Mouse (Mus musculus) MEL (cell line): ENCODE results near the gene Ambra1. TPM values are rescaled to one million over a fixed set of nuclear protein-coding genes. Genes with fewer than 3 reads are reported as not detected.
A peak's percentile ranks its signal among the peaks of the same experiment; 100 is the strongest.

Source experiments
- DNase-seq: peaks from one replicate; pipeline ENCODE4 v3.0.0; 2011; ENCODE audit warnings: low read depth, low spot score
- H3K27ac ChIP-seq: 2 replicates; pipeline ENCODE4 v1.5.1; 2012; ENCODE audit warnings: low read depth, mild to moderate bottlenecking, control low read depth, low read length, moderate library complexity; ENCODE audit not compliant: control insufficient read depth
- H3K27me3 ChIP-seq, 2 experiments: fragments of 150-350 bp in 1 of 2; sonication (generic) in 1 of 2; 2 replicates each; pipeline ENCODE4 v1.6.1; 2012; ENCODE audit warnings: low read length in 2 of 2, mild to moderate bottlenecking in 2 of 2, improper control_type of control experiment in 1 of 2, moderate library complexity in 1 of 2; ENCODE audit not compliant: insufficient read depth in 2 of 2, control insufficient read depth in 1 of 2
- H3K36me3 ChIP-seq, 2 experiments: 2 replicates each; pipeline ENCODE4 v1.6.1; 2012 to 2014; ENCODE audit warnings: low read length in 2 of 2, improper control_type of control experiment in 1 of 2, inconsistent platforms in 1 of 2, mild to moderate bottlenecking in 1 of 2; ENCODE audit not compliant: insufficient read depth in 2 of 2, control insufficient read depth in 1 of 2
- H3K4me1 ChIP-seq, 2 experiments: fragments of 150-350 bp in 1 of 2; sonication (generic) in 1 of 2; 2 replicates each; pipeline ENCODE4 v1.6.1; 2012; ENCODE audit warnings: low read length in 2 of 2, improper control_type of control experiment in 1 of 2, mild to moderate bottlenecking in 1 of 2; ENCODE audit not compliant: insufficient read depth in 2 of 2, control insufficient read depth in 1 of 2
- H3K4me3 ChIP-seq, 2 experiments: fragments of 150-350 bp in 1 of 2; sonication (generic) in 1 of 2; 2 replicates each; pipeline ENCODE4 v1.5.1; 2012; ENCODE audit warnings: low read depth in 2 of 2, low read length in 2 of 2, mild to moderate bottlenecking in 2 of 2, moderate library complexity in 2 of 2, control low read depth in 1 of 2, improper control_type of control experiment in 1 of 2; ENCODE audit not compliant: control insufficient read depth in 1 of 2, insufficient read depth in 1 of 2
- H3K79me2 ChIP-seq: 2 replicates; pipeline ENCODE4 v1.6.1; 2012; ENCODE audit warnings: mild to moderate bottlenecking, low read length, moderate library complexity; ENCODE audit not compliant: control insufficient read depth, poor library complexity, insufficient read depth
- H3K9ac ChIP-seq: 2 replicates; pipeline ENCODE4 v1.6.1; 2012; ENCODE audit warnings: low read depth, mild to moderate bottlenecking, control low read depth, low read length, moderate library complexity; ENCODE audit not compliant: control insufficient read depth, poor library complexity, severe bottlenecking
- H3K9me3 ChIP-seq: fragments of 150-350 bp; sonication (generic); replicated peaks from 2 replicates; pipeline ENCODE4 v1.6.1; 2012; ENCODE audit warnings: mild to moderate bottlenecking, low read length, improper control_type of control experiment, moderate library complexity; ENCODE audit not compliant: insufficient read depth
- BHLHE40 ChIP-seq: IDR thresholded peaks from 2 replicates; pipeline ENCODE4 v1.6.1; 2012; ENCODE audit warnings: low read depth, mild to moderate bottlenecking, inconsistent platforms, low read length, improper control_type of control experiment, borderline replicate concordance
- CHD1 ChIP-seq: IDR thresholded peaks from 2 replicates; pipeline ENCODE4 v1.6.1; 2012; ENCODE audit warnings: low read depth, mild to moderate bottlenecking, inconsistent platforms, low read length, improper control_type of control experiment
- CTCF ChIP-seq, 3 experiments: IDR thresholded peaks in 2 of 3; conservative IDR thresholded peaks in 1 of 3; 2 replicates each; pipeline ENCODE4 v1.5.1; 2011 to 2012; ENCODE audit warnings: low read length in 3 of 3, low read depth in 2 of 3, mild to moderate bottlenecking in 2 of 3, improper control_type of control experiment in 1 of 3, inconsistent platforms in 1 of 3, mixed read lengths in 1 of 3, moderate library complexity in 1 of 3; ENCODE audit not compliant: control insufficient read depth in 1 of 3, insufficient read depth in 1 of 3, poor library complexity in 1 of 3, severe bottlenecking in 1 of 3
- EP300 ChIP-seq, 2 experiments: IDR thresholded peaks; 2 replicates each; pipeline ENCODE4 v1.6.1; 2011; ENCODE audit warnings: improper control_type of control experiment in 2 of 2, low read length in 2 of 2, low read depth in 1 of 2, mild to moderate bottlenecking in 1 of 2
- ETS1 ChIP-seq: IDR thresholded peaks from 2 replicates; pipeline ENCODE4 v1.6.1; 2012; ENCODE audit warnings: low read depth, mild to moderate bottlenecking, inconsistent platforms, low read length, improper control_type of control experiment, moderate library complexity
- HCFC1 ChIP-seq: IDR thresholded peaks from 2 replicates; pipeline ENCODE4 v1.6.1; 2012; ENCODE audit warnings: low read depth, mild to moderate bottlenecking, inconsistent platforms, low read length, improper control_type of control experiment, moderate library complexity
- MAX ChIP-seq: IDR thresholded peaks from 2 replicates; pipeline ENCODE4 v1.6.1; 2011; ENCODE audit warnings: low read length, improper control_type of control experiment
- MAZ ChIP-seq: IDR thresholded peaks from 2 replicates; pipeline ENCODE4 v1.6.1; 2012; ENCODE audit warnings: low read depth, mild to moderate bottlenecking, inconsistent platforms, low read length, improper control_type of control experiment
- MEF2A ChIP-seq: IDR thresholded peaks from 2 replicates; pipeline ENCODE4 v1.6.1; 2014; ENCODE audit warnings: low read depth, mild to moderate bottlenecking, inconsistent platforms, low read length, improper control_type of control experiment; ENCODE audit not compliant: poor library complexity, insufficient replicate concordance, severe bottlenecking; ENCODE audit errors: extremely low read depth
- MXI1 ChIP-seq: IDR thresholded peaks from 2 replicates; pipeline ENCODE4 v1.6.1; 2011; ENCODE audit warnings: mild to moderate bottlenecking, low read depth, low read length, improper control_type of control experiment
- MYB ChIP-seq: IDR thresholded peaks from 2 replicates; pipeline ENCODE4 v1.6.1; 2011; ENCODE audit warnings: mild to moderate bottlenecking, low read depth, low read length, improper control_type of control experiment
- NELFE ChIP-seq: IDR thresholded peaks from 2 replicates; pipeline ENCODE4 v1.6.1; 2011; ENCODE audit warnings: low read depth, low read length, improper control_type of control experiment
- NRF1 ChIP-seq: IDR thresholded peaks from 2 replicates; pipeline ENCODE4 v1.6.1; 2014; ENCODE audit warnings: low read depth, mild to moderate bottlenecking, inconsistent platforms, low read length, improper control_type of control experiment, moderate library complexity; ENCODE audit not compliant: poor library complexity, insufficient read depth, severe bottlenecking
- POLR2AphosphoS5 ChIP-seq: IDR thresholded peaks from 2 replicates; pipeline ENCODE4 v1.6.1; 2012; ENCODE audit warnings: low read depth, borderline replicate concordance, mild to moderate bottlenecking, inconsistent platforms, low read length, moderate library complexity, mixed read lengths
- RAD21 ChIP-seq: IDR thresholded peaks from 2 replicates; pipeline ENCODE4 v1.6.1; 2011; ENCODE audit warnings: mild to moderate bottlenecking, low read depth, low read length, improper control_type of control experiment
- RCOR1 ChIP-seq: IDR thresholded peaks from 2 replicates; pipeline ENCODE4 v1.6.1; 2012; ENCODE audit warnings: low read depth, mild to moderate bottlenecking, inconsistent platforms, low read length, improper control_type of control experiment
- SIN3A ChIP-seq: IDR thresholded peaks from 2 replicates; pipeline ENCODE4 v1.6.1; 2012; ENCODE audit warnings: low read length, improper control_type of control experiment, inconsistent platforms
- SMC3 ChIP-seq: IDR thresholded peaks from 2 replicates; pipeline ENCODE4 v1.6.1; 2011; ENCODE audit warnings: low read depth, low read length, improper control_type of control experiment
- TAL1 ChIP-seq: IDR thresholded peaks from 2 replicates; pipeline ENCODE4 v1.6.1; 2012; ENCODE audit warnings: mild to moderate bottlenecking, inconsistent platforms, low read length, moderate library complexity, mixed read lengths
- TBP ChIP-seq: IDR thresholded peaks from 2 replicates; pipeline ENCODE4 v1.8.0; 2011; ENCODE audit warnings: low read depth, low read length, improper control_type of control experiment
- TCF12 ChIP-seq: IDR thresholded peaks from 2 replicates; pipeline ENCODE4 v1.6.1; 2014; ENCODE audit warnings: low read depth, mild to moderate bottlenecking, inconsistent platforms, low read length, improper control_type of control experiment, moderate library complexity
- UBTF ChIP-seq: IDR thresholded peaks from 2 replicates; pipeline ENCODE4 v1.6.1; 2012; ENCODE audit warnings: low read depth, mild to moderate bottlenecking, inconsistent platforms, low read length, improper control_type of control experiment, moderate library complexity, borderline replicate concordance; ENCODE audit not compliant: insufficient read depth
- USF1 ChIP-seq: IDR thresholded peaks from 2 replicates; pipeline ENCODE4 v1.6.1; 2014; ENCODE audit warnings: low read depth, mild to moderate bottlenecking, inconsistent platforms, low read length, improper control_type of control experiment, moderate library complexity
- ZC3H11A ChIP-seq: IDR thresholded peaks from 2 replicates; pipeline ENCODE4 v1.6.1; 2012; ENCODE audit warnings: low read depth, mild to moderate bottlenecking, inconsistent platforms, low read length, improper control_type of control experiment
- ZKSCAN1 ChIP-seq: IDR thresholded peaks from 2 replicates; pipeline ENCODE4 v1.6.1; 2012; ENCODE audit warnings: low read depth, mild to moderate bottlenecking, inconsistent platforms, low read length, improper control_type of control experiment, moderate library complexity
- ZMIZ1 ChIP-seq: IDR thresholded peaks from 2 replicates; pipeline ENCODE4 v1.6.1; 2012; ENCODE audit warnings: low read depth, mild to moderate bottlenecking, inconsistent platforms, low read length, improper control_type of control experiment, moderate library complexity
- polyA plus RNA-seq, 2 experiments: library from polyadenylated mRNA; stranded (reverse) in 1 of 2; unstranded in 1 of 2; fragments of >175 nt in 1 of 2; fragments of >200 nt in 1 of 2; gene quantifications; 2 replicates each; pipeline versions ENCODE4 v1.2.1 to v1.2.4; 2012; ENCODE audit warnings: low replicate concordance in 2 of 2, low read depth in 1 of 2; ENCODE audit not compliant: insufficient read length in 2 of 2, insufficient read depth in 1 of 2, missing spikeins in 1 of 2
- total RNA-seq: library from RNA; depleted of rRNA; stranded (reverse); fragments of 300-350 nt; gene quantifications from 2 replicates; pipeline ENCODE4 v1.2.3, GENCODE M21; 2012

Gene Ambra1
- total and polyA plus RNA-seq, 3 experiments: 14.6 to 24.7 TPM; not detected in 1

- Histone ChIP-seq H3K79me2 (peaks cover 26% of the 10 kb centered on the region), H3K9me3 (no peaks in the 10 kb centered on the region), H3K27ac (no peak overlapping the region), H3K36me3 (peaks cover 0 to 27% of the 10 kb centered on the region in 2 experiments; a peak in 2 of 4 replicates), H3K27me3 (no peaks in the 10 kb centered on the region), H3K4me1 (peaks cover 21 to 39% of the 10 kb centered on the region in 2 experiments), H3K9ac (no peak overlapping the region), H3K4me3 (no peak overlapping the region)
- TF ChIP-seq ZMIZ1 (0 out of 2 replicates have a peak, but pooled peaks have one; percentile 46), MEF2A (no peak), MYB (no peak), SIN3A (0 out of 2 replicates have a peak, but pooled peaks have one; percentile 31), ETS1 (peak; percentile 23; the same call in 1 of the 2 replicates), TCF12 (no peak), TBP (no peak), EP300 (IDR thresholded peaks at IDR 0.05; ENCODE audit: low read depth in 1 of 2, low read length in 2 of 2) (no peak), POLR2AphosphoS5 (no peak), SMC3 (no peak), ZC3H11A (no peak), UBTF (no peak), BHLHE40 (no peak), MAZ (no peak), RCOR1 (no peak), RAD21 (no peak), CTCF (IDR thresholded peaks at IDR 0.05 in 2 of 3, conservative IDR thresholded peaks at IDR 0.05 in 1 of 3; ENCODE audit: control insufficient read depth in 1 of 3, insufficient read depth in 1 of 3, low read depth in 2 of 3, low read length in 3 of 3, poor library complexity in 1 of 3, severe bottlenecking in 1 of 3) (no peak), TAL1 (no peak), ZKSCAN1 (no peak), NRF1 (no peak), MAX (0 out of 2 replicates have a peak, but pooled peaks have one; percentile 18), USF1 (peak; percentile 52), MXI1 (peak; percentile 27; the same call in 1 of the 2 replicates), CHD1 (no peak), NELFE (no peak), HCFC1 (no peak)
- no peak for DNase-seq
Observed at GRCm38 (mm10) chr2:91920130-91920529, 190.2 kb downstream of the Ambra1 start.
